Comparison of ENCODE assay signal across 13 mouse cellular contexts in the genomic region with DNA sequence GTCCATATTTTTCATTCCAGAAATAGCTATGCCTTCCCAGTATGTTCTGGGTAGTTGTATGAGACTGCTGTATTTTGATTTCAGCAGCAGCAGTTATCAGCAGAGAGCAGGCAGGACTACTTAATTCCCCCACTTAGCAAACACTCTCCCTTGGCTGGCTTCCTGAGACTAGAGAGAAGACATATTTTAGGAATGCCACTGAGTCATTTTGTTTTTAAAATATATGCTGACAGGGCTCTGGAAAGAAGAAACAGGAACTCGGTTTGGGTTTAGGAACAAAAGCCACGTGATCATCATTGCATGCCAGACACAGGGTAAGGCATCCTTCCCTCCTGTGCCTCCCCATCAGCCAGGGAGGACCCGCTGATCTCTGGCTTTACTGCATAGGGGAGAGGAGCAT. TPM values are rescaled to one million over a fixed set of nuclear protein-coding genes. Genes with fewer than 3 reads are reported as not detected.
DNase-seq lines count a peak whose midpoint lies in the region; ATAC-seq lines count a peak whose summit lies in the region.
"Had no signal": no experiment of that assay in that cellular context is flagged by ENCODE, and none has a peak within 500 bp of the region (broad histone marks: within the 10 kb centered on the region; RNA-seq: fewer than 3 reads in every experiment).

No protein-coding gene starts in this region.

- no peak overlapping the region for H3K4me3 ChIP-seq in heart, embryonic 13.5 days
- H3K4me3 ChIP-seq in midbrain, embryonic 15.5 days, result no peak overlapping the region
- H3K4me3 ChIP-seq in hindbrain, embryonic 10.5 days, result no peak overlapping the region
- no peak overlapping the region for H3K4me3 ChIP-seq in midbrain, embryonic 13.5 days (replicated peaks)
- H3K4me3 ChIP-seq: embryonic facial prominence, embryonic 15.5 days; liver, embryonic 12.5 days had no signal

- H3K9ac ChIP-seq in heart, embryonic 13.5 days, result no peak overlapping the region
- H3K9ac ChIP-seq in midbrain, embryonic 15.5 days, result no peak overlapping the region
- no peak overlapping the region for H3K9ac ChIP-seq in midbrain, embryonic 13.5 days (replicated peaks)
- H3K9ac ChIP-seq: embryonic facial prominence, embryonic 15.5 days; liver, embryonic 12.5 days had no signal

- peaks cover 44% of the 10 kb centered on the region for H3K4me1 ChIP-seq in heart, embryonic 13.5 days
- H3K4me1 ChIP-seq in midbrain, embryonic 15.5 days, result no peaks in the 10 kb centered on the region
- H3K4me1 ChIP-seq in hindbrain, embryonic 10.5 days (replicated peaks), result no peaks in the 10 kb centered on the region
- H3K4me1 ChIP-seq in midbrain, embryonic 13.5 days (replicated peaks), result no peaks in the 10 kb centered on the region
- H3K4me1 ChIP-seq: embryonic facial prominence, embryonic 15.5 days; liver, embryonic 12.5 days had no signal

- no peaks in the 10 kb centered on the region for H3K36me3 ChIP-seq in heart, embryonic 13.5 days
- no peaks in the 10 kb centered on the region for H3K36me3 ChIP-seq in midbrain, embryonic 15.5 days (replicated peaks)
- no peaks in the 10 kb centered on the region for H3K36me3 ChIP-seq in hindbrain, embryonic 10.5 days
- no peaks in the 10 kb centered on the region for H3K36me3 ChIP-seq in midbrain, embryonic 13.5 days
- H3K36me3 ChIP-seq: embryonic facial prominence, embryonic 15.5 days; liver, embryonic 12.5 days had no signal

- H3K27ac ChIP-seq in heart, embryonic 13.5 days (replicated peaks), result peak overlapping the region; percentile 85
- no peak overlapping the region for H3K27ac ChIP-seq in midbrain, embryonic 15.5 days
- no peak overlapping the region for H3K27ac ChIP-seq in hindbrain, embryonic 10.5 days
- no peak overlapping the region for H3K27ac ChIP-seq in midbrain, embryonic 13.5 days
- H3K27ac ChIP-seq: embryonic facial prominence, embryonic 15.5 days; liver, embryonic 12.5 days had no signal

- H3K4me2 ChIP-seq in heart, embryonic 13.5 days, result peak overlapping the region; percentile 22
- H3K4me2 ChIP-seq in midbrain, embryonic 15.5 days, result no peak overlapping the region
- no peak overlapping the region for H3K4me2 ChIP-seq in midbrain, embryonic 13.5 days (replicated peaks)
- H3K4me2 ChIP-seq: embryonic facial prominence, embryonic 15.5 days; liver, embryonic 12.5 days had no signal

- H3K27me3 ChIP-seq in heart, embryonic 13.5 days (replicated peaks), result no peaks in the 10 kb centered on the region
- no peaks in the 10 kb centered on the region for H3K27me3 ChIP-seq in midbrain, embryonic 15.5 days (replicated peaks)
- no peaks in the 10 kb centered on the region for H3K27me3 ChIP-seq in hindbrain, embryonic 10.5 days (ENCODE audit: insufficient read depth, poor library complexity, severe bottlenecking)
- no peaks in the 10 kb centered on the region for H3K27me3 ChIP-seq in midbrain, embryonic 13.5 days
- H3K27me3 ChIP-seq: embryonic facial prominence, embryonic 15.5 days; liver, embryonic 12.5 days had no signal

- H3K9me3 ChIP-seq in heart, embryonic 13.5 days, result no peaks in the 10 kb centered on the region
- no peaks in the 10 kb centered on the region for H3K9me3 ChIP-seq in midbrain, embryonic 15.5 days
- H3K9me3 ChIP-seq in hindbrain, embryonic 10.5 days, result no peaks in the 10 kb centered on the region
- H3K9me3 ChIP-seq in midbrain, embryonic 13.5 days, result no peaks in the 10 kb centered on the region
- H3K9me3 ChIP-seq: embryonic facial prominence, embryonic 15.5 days; liver, embryonic 12.5 days had no signal

- DNase-seq in frontal cortex, postnatal 25 days (ENCODE audit: low spot score in 2 of 2), result no peak
- peak; percentile 0 for DNase-seq in 416B (ENCODE audit: low read depth)
- DNase-seq in lung, postnatal 14 days, result peak; percentile 4
- no peak for DNase-seq in hindbrain, embryonic 10.5 days (ENCODE audit: low spot score)

- WGBS in heart, embryonic 13.5 days, result 16% methylated on average over 3 of the region's 3 CpGs
- WGBS in midbrain, embryonic 15.5 days, result 63% methylated on average over 3 of the region's 3 CpGs
- WGBS in hindbrain, embryonic 10.5 days, result 77% methylated on average over 3 of the region's 3 CpGs
- WGBS in midbrain, embryonic 13.5 days, result 84% methylated on average over 3 of the region's 3 CpGs

- peak; percentile 96 for ATAC-seq in frontal cortex, adult (ENCODE audit: low TSS enrichment)
- peak; percentile 66; the same call in 1 of the 2 replicates for ATAC-seq in heart, embryonic 13.5 days (ENCODE audit: extremely low read depth, insufficient number of reproducible peaks, low FRiP score, low TSS enrichment)
- ATAC-seq in midbrain, embryonic 15.5 days (replicated peaks), result no peak
- ATAC-seq in midbrain, embryonic 13.5 days, result no peak
- ATAC-seq: liver, embryonic 12.5 days had no signal

RNA-seq across cellular contexts. Expression of gene Gm10181, which starts 13.2 kb away (rescaled TPM):
- polyA plus RNA-seq in heart, embryonic 13.5 days (2015; fragmentation: Nextera tagmentation; extraction: Ambion mirVana), result not detected in 2 replicates
- polyA plus RNA-seq in midbrain, embryonic 15.5 days (2015; fragmentation: Nextera tagmentation; extraction: Ambion mirVana), result not detected in 2 replicates
- not detected in 2 replicates for polyA plus RNA-seq in hindbrain, embryonic 10.5 days (2016; fragmentation: Nextera tagmentation; extraction: Ambion mirVana)
- not detected in 2 replicates for polyA plus RNA-seq in midbrain, embryonic 13.5 days (2015; fragmentation: Nextera tagmentation; extraction: Ambion mirVana)
- polyA plus RNA-seq: embryonic facial prominence, embryonic 15.5 days; gonadal fat pad, adult 2 months; large intestine, adult 2 months; liver, embryonic 12.5 days; spleen, adult 2 months had no signal

Comparison
In these comparisons a context has a peak if more than half of its experiments do, and no peak if none do; other contexts are left out.
1. ATAC-seq: peak in frontal cortex, adult (single experiment) and heart, embryonic 13.5 days (single experiment); none in midbrain, embryonic 15.5 days (single experiment) and midbrain, embryonic 13.5 days (single experiment).
2. DNase-seq: peak in 416B (single experiment) and lung, postnatal 14 days (single experiment); none in frontal cortex, postnatal 25 days (0 of 2) and hindbrain, embryonic 10.5 days (single experiment).